1 mouse cellular context compared by ENCODE assay signal in genomic region chr19:10709360-10710087, GRCm38 (mm10).
TF ChIP-seq lines count a peak whose summit lies in the region.

No protein-coding gene starts in this region.

TF ChIP-seq in CH12.LX, 34 proteins besides CTCF, POLR2A, EP300 and RAD21:
- TF ChIP-seq MAFK (IDR thresholded peaks at IDR 0.05; ENCODE audit: insufficient replicate concordance, low read length) (no peak), NELFE (IDR thresholded peaks at IDR 0.05; ENCODE audit: low read depth, low read length) (peak; percentile 29; the same call in 1 of the 2 replicates), SMC3 (IDR thresholded peaks at IDR 0.05; ENCODE audit: low read depth, low read length) (peak; percentile 95), HCFC1 (IDR thresholded peaks at IDR 0.05; ENCODE audit: low read depth, low read length) (no peak), MAX (IDR thresholded peaks at IDR 0.05; ENCODE audit: low read length) (peak; percentile 83), IRF4 (IDR thresholded peaks at IDR 0.05; ENCODE audit: low read depth, low read length) (peak; percentile 36; the same call in 1 of the 2 replicates), ZC3H11A (IDR thresholded peaks at IDR 0.05; ENCODE audit: low read depth, low read length) (peak; percentile 53; the same call in 1 of the 2 replicates), NRF1 (IDR thresholded peaks at IDR 0.05; ENCODE audit: low read depth, low read length) (0 out of 2 replicates have a peak, but pooled peaks have one; percentile 24), MEF2A (IDR thresholded peaks at IDR 0.05; ENCODE audit: borderline replicate concordance, low read depth, low read length) (0 out of 2 replicates have a peak, but pooled peaks have one; percentile 34), MYC (IDR thresholded peaks at IDR 0.05; ENCODE audit: low read depth, low read length) (0 out of 2 replicates have a peak, but pooled peaks have one; percentile 27)
